Mouse (Mus musculus) frontal cortex, adult (tissue): ENCODE results near the gene Wfdc11.
"Not testable (repeated sequence)": the region's sequence is repeated elsewhere in the genome, so short reads cannot be mapped to it uniquely, and the experiment has no call there.

Source experiments
- ATAC-seq: cut with Nextera tagmentation; 2 replicates; pipeline ENCODE4 v1.9.2; 2017; ENCODE audit warnings: mild to moderate bottlenecking, moderate library complexity, mixed read lengths; ENCODE audit not compliant: low TSS enrichment

Wfdc11 gene

DNA sequence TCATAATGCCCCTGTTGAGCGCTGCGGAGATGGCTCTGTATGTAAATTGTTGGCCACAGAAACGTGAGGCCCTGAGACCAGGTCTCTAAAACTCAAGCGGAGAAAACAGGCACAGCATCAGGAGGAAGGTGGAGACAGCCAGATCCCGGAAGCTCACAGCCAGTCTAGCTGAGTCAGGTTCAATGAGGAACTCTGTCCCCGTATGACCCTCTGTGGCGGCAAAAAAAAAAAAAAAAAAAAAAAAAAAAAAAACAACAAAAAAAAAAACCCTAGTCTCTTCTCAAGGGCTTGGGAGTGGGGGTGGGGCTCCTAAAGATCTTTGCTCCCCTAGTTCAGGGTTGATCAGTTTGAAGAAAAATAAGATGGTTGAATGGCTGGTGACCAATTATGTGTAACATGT, 32.8 kb downstream of the Wfdc11 start:
- no peak for ATAC-seq

DNA sequence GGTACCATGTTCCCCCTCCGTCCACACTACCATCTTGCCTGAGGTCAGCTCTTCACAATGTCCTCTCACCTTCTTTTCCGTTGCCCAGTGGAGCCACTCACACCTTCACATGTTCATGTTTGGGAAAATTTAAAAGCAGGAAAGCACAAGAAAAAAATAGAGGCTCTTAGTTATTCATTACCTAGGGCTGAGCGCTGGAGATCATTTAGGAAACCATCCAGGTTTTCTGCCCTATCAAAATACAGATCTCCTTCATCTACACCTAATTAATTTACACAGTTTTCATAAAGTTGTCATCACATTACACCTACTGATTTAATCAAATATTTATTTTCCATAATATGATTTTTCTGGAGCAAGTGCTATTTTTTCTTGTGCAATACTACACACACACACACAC, 35.2 kb downstream of the Wfdc11 start, which contains the start of gene Wfdc16:
TSS of gene Wfdc16 (minus strand) at position 101 of the 400 bp plus-strand sequence.
- ATAC-seq: no peak

DNA sequence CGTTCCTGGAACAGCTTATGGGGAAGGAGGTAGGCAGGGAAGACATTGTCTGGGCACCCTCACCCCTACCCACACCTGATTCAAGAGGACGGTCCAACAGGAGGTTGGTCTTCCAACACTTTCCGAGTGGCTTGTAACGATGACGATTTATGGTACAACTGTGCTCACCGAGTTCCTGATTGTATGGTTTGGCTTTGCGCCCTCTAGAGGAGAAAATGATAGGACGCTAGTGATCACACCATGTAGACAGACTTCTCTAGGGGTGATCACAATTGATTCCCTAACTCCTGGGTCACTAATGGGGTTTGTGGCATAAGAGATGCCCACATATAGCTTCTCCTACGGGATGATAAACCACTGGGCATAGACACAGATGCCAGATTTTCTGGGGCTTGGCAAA, 38.6 kb downstream of the Wfdc11 start:
- ATAC-seq: no peak

DNA sequence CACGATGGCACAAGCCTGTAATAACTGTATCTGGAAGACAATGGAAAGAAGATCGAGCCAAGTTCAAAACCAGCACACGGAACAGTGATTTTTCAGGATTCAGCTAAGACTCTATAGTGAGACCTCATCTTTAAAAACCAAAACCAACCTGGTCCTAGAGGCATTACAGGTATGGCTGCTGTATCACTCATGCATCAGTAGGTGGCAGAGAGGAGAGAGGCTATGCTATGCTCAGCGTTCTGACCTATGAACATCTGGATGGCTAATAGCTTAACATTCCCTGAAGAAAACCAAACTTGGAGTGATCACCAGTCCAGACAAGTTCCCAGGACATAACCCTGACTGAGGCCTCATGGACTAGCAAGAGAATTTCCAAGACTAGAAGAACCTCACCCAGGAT, 52.1 kb downstream of the Wfdc11 start:
- ATAC-seq: no peak

DNA sequence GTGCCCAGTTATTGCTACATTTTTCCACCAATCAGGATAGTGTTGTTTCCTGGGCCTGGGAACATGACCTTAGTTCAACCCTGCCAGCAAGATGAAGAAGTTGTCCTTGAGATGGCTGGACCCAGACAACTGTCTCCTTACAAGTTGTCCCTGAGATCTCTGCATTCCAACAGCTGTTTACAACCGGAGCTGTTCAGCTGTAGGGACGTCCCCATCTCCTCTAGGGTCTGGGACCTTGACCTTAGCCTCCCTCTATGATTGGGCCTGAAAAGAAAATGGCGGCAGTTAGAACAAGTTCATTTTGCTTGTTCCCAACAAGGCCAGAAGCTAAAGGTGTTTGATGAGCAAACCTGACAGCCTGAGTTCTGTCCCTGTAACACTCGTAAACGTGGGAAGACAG, 54.8 kb downstream of the Wfdc11 start:
- no peak for ATAC-seq

DNA sequence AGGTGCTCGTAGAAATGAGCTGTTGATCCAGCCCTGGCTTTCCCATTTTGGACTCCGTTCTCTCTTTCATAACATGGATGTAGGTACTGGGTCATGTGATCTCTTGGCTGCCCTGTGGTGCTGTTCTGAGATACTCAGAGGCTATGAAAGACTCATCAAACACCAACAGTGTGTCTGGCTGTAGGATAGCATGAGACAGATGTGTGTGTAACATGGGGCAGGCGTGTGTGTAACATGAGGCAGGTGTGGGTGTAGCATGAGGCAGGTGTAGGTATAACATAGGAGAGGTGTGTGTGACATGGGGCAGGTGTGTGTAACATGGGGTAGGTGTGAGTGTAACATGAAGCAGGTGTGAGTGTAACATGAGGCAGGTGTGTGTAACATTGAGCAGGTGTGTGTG, 58.5 kb downstream of the Wfdc11 start:
- no peak for ATAC-seq

DNA sequence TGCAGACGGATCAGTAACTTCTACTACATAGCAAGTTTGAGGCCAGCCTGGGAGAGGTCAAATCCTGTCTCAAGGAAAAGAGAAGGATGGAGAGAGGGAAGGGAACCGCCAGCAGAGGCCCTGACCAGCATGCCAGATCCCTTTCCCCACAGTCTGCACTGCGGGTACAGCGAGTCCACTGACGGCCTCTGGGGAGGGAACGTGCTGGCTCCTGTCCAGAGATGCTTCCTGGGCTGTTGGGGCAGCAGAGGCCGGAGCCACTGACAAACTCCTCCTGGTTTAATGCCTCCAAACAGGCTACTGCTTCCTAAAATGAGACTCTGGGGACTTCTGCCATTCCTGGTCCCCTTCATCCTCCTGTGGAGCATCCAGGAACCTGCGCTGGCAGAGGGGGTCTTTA, 60.4 kb downstream of the Wfdc11 start, which contains the start of the genes Wfdc6b and Wfdc8:
TSS of gene Wfdc6b (plus strand) at position 52 of the 400 bp plus-strand sequence.
TSS of gene Wfdc8 (minus strand) at position 156 of the 400 bp plus-strand sequence.
- ATAC-seq: not testable (repeated sequence)
